Mouse (Mus musculus): ENCODE data around the gene 4930438A08Rik. TPM values are rescaled to one million over a fixed set of nuclear protein-coding genes. Genes with fewer than 3 reads are reported as not detected.

The 4930438A08Rik gene
- total RNA-seq, 2 experiments from 2014 or later: 12.5 to 23.6 TPM

- peak; percentile 92 for ATAC-seq (ENCODE audit: poor library complexity, severe bottlenecking)
Observed at GRCm38 (mm10) chr11:58322824-58323569, 48.4 kb downstream of the 4930438A08Rik start.

GRCm38 (mm10) chr11:58323570-58324340, 49.2 kb downstream of the 4930438A08Rik start:
- ATAC-seq (ENCODE audit: poor library complexity, severe bottlenecking): no peak

- ATAC-seq (ENCODE audit: poor library complexity, severe bottlenecking): no peak
Observed at GRCm38 (mm10) chr11:58324614-58325229, 50.1 kb downstream of the 4930438A08Rik start.

GRCm38 (mm10) chr11:58326781-58327180, 52.2 kb downstream of the 4930438A08Rik start:
- ATAC-seq (ENCODE audit: poor library complexity, severe bottlenecking): no peak

GRCm38 (mm10) chr11:58329906-58330275, 55.3 kb downstream of the 4930438A08Rik start:
- ATAC-seq (ENCODE audit: poor library complexity, severe bottlenecking): peak; percentile 41

GRCm38 (mm10) chr11:58330276-58331148, 55.9 kb downstream of the 4930438A08Rik start, which contains the start of the genes Zfp672 and Sh3bp5l:
Gene Zfp672, minus strand, starts transcription at chr11:58330339.
Gene Sh3bp5l, plus strand, starts transcription at chr11:58330724.
- peak; percentile 90 for ATAC-seq (ENCODE audit: poor library complexity, severe bottlenecking)

GRCm38 (mm10) chr11:58331149-58331495, 56.5 kb downstream of the 4930438A08Rik start:
- no peak for ATAC-seq (ENCODE audit: poor library complexity, severe bottlenecking)

GRCm38 (mm10) chr11:58331546-58331945, 56.9 kb downstream of the 4930438A08Rik start:
- ATAC-seq (ENCODE audit: poor library complexity, severe bottlenecking): no peak

- ATAC-seq (ENCODE audit: poor library complexity, severe bottlenecking): no peak
Observed at GRCm38 (mm10) chr11:58334746-58335145, 60.1 kb downstream of the 4930438A08Rik start.

Other genes starting within 250 kb of the 4930438A08Rik start
- not detected in 2 replicates for gene Gm12248, start 181.7 kb upstream of the 4930438A08Rik start, total RNA-seq (2015)
- not detected in 2 replicates for gene Gm12248, start 181.7 kb upstream of the 4930438A08Rik start, total RNA-seq (2017)
- 57.4 and 62.3 TPM in 2 replicates for gene Cnot8, start 170.6 kb upstream of the 4930438A08Rik start, total RNA-seq (2015)
- 86.3 and 88.8 TPM in 2 replicates for gene Cnot8, start 170.6 kb upstream of the 4930438A08Rik start, total RNA-seq (2017)
- gene Gemin5, start 106.3 kb upstream of the 4930438A08Rik start, total RNA-seq (2015): 3.4 and 7.3 TPM in 2 replicates
- gene Gemin5, start 106.3 kb upstream of the 4930438A08Rik start, total RNA-seq (2017): 7.4 and 7.8 TPM in 2 replicates
- gene Mrpl22, start 103.1 kb upstream of the 4930438A08Rik start, total RNA-seq (2015): 45.0 and 47.8 TPM in 2 replicates
- gene Mrpl22, start 103.1 kb upstream of the 4930438A08Rik start, total RNA-seq (2017): 29.6 and 31.8 TPM in 2 replicates
- 21.0 and 23.8 TPM in 2 replicates for gene Igtp, start 75.2 kb upstream of the 4930438A08Rik start, total RNA-seq (2015)
- 14.0 and 16.0 TPM in 2 replicates for gene Igtp, start 75.2 kb upstream of the 4930438A08Rik start, total RNA-seq (2017)
- gene Irgm2, start 75.2 kb upstream of the 4930438A08Rik start, total RNA-seq (2015): 19.7 and 23.3 TPM in 2 replicates
- 18.2 and 18.7 TPM in 2 replicates for gene Irgm2, start 75.2 kb upstream of the 4930438A08Rik start, total RNA-seq (2017)
- gene Zfp692, start 32.3 kb downstream of the 4930438A08Rik start, total RNA-seq (2015): 5.6 and 9.7 TPM in 2 replicates
- 8.6 and 9.2 TPM in 2 replicates for gene Zfp692, start 32.3 kb downstream of the 4930438A08Rik start, total RNA-seq (2017)
- 26.9 and 28.8 TPM in 2 replicates for gene Zfp672, start 55.5 kb downstream of the 4930438A08Rik start, total RNA-seq (2015)
- gene Zfp672, start 55.5 kb downstream of the 4930438A08Rik start, total RNA-seq (2017): 14.7 and 19.2 TPM in 2 replicates
- 3.8 and 4.1 TPM in 2 replicates for gene Sh3bp5l, start 55.9 kb downstream of the 4930438A08Rik start, total RNA-seq (2015)
- 13.6 and 20.5 TPM in 2 replicates for gene Sh3bp5l, start 55.9 kb downstream of the 4930438A08Rik start, total RNA-seq (2017)
- gene Lypd8, start 104.2 kb downstream of the 4930438A08Rik start, total RNA-seq (2015): not detected in 2 replicates
- not detected in 2 replicates for gene Lypd8, start 104.2 kb downstream of the 4930438A08Rik start, total RNA-seq (2017)
- gene 1810065E05Rik, start 146.3 kb downstream of the 4930438A08Rik start, total RNA-seq (2015): not detected in 2 replicates
- gene 1810065E05Rik, start 146.3 kb downstream of the 4930438A08Rik start, total RNA-seq (2017): not detected in 2 replicates
- not detected in 2 replicates for gene Gm12253, start 157.8 kb downstream of the 4930438A08Rik start, total RNA-seq (2015)
- not detected in 2 replicates for gene Gm12253, start 157.8 kb downstream of the 4930438A08Rik start, total RNA-seq (2017)
- gene Lypd9, start 178.1 kb downstream of the 4930438A08Rik start, total RNA-seq (2015): not detected in 2 replicates
- not detected in 2 replicates for gene Lypd9, start 178.1 kb downstream of the 4930438A08Rik start, total RNA-seq (2017)
- not detected in 2 replicates for gene Olfr30, start 187.5 kb downstream of the 4930438A08Rik start, total RNA-seq (2015)
- gene Olfr30, start 187.5 kb downstream of the 4930438A08Rik start, total RNA-seq (2017): not detected in 2 replicates
- gene Olfr332, start 217.8 kb downstream of the 4930438A08Rik start, total RNA-seq (2015): not detected in 2 replicates
- gene Olfr332, start 217.8 kb downstream of the 4930438A08Rik start, total RNA-seq (2017): not detected in 2 replicates
- not detected in 2 replicates for gene Olfr331, start 227.8 kb downstream of the 4930438A08Rik start, total RNA-seq (2015)
- gene Olfr331, start 227.8 kb downstream of the 4930438A08Rik start, total RNA-seq (2017): not detected in 2 replicates

All from megakaryocyte, adult 5-6 weeks (primary cell).